Mouse (Mus musculus) liver, embryonic 12.5 days (tissue): ENCODE results near the gene Zswim8. TPM values are rescaled to one million over a fixed set of nuclear protein-coding genes. Genes with fewer than 3 reads are reported as not detected.
A peak's percentile ranks its signal among the peaks of the same experiment; 100 is the strongest.

Experiments used
- ATAC-seq: fragments of 200-750 bp; cut with Nextera tagmentation; 2 replicates; pipeline ENCODE4 v1.8.0; 2017; ENCODE audit warnings: moderate number of reproducible peaks, mild to moderate bottlenecking, moderate library complexity
- H3K27ac ChIP-seq: fragments of 300-500 bp; sonication (generic); 2 replicates; pipeline ENCODE4 v1.5.1; 2016; ENCODE audit warnings: mild to moderate bottlenecking
- H3K27me3 ChIP-seq: fragments of 300-500 bp; sonication (generic); replicated peaks from 2 replicates; pipeline ENCODE4 v1.6.1; 2016; ENCODE audit warnings: mild to moderate bottlenecking, moderate library complexity
- H3K36me3 ChIP-seq: fragments of 300-500 bp; sonication (generic); 2 replicates; pipeline ENCODE4 v1.6.1; 2016; ENCODE audit warnings: mild to moderate bottlenecking, moderate library complexity
- H3K4me1 ChIP-seq: fragments of 300-500 bp; sonication (generic); 2 replicates; pipeline ENCODE4 v1.6.1; 2016
- H3K4me2 ChIP-seq: fragments of 300-500 bp; sonication (generic); 2 replicates; pipeline ENCODE4 v1.6.1; 2016; ENCODE audit warnings: mild to moderate bottlenecking, moderate library complexity
- H3K4me3 ChIP-seq: fragments of 300-500 bp; sonication (generic); 2 replicates; pipeline ENCODE4 v1.5.1; 2016; ENCODE audit warnings: mild to moderate bottlenecking, moderate library complexity
- H3K9ac ChIP-seq: fragments of 300-500 bp; sonication (generic); 2 replicates; pipeline ENCODE4 v1.6.1; 2016; ENCODE audit warnings: mild to moderate bottlenecking, moderate library complexity
- H3K9me3 ChIP-seq: fragments of 300-500 bp; sonication (generic); replicated peaks from 2 replicates; pipeline ENCODE4 v1.6.1; 2016; ENCODE audit warnings: mild to moderate bottlenecking, moderate library complexity
- WGBS: fragments of 180-500 bp; shearing (Covaris S2); methylation state at CpG from one replicate; pipeline ENCODE4 v1.1.7; 2016; ENCODE audit not compliant: insufficient replicate concordance; 5-methylcytosine and 5-hydroxymethylcytosine counted together
- polyA plus RNA-seq: library from polyadenylated mRNA; unstranded; fragments of >200 nt; fragmentation: Nextera tagmentation; extraction: Ambion mirVana; gene quantifications from 2 replicates; pipeline ENCODE4 v1.2.1, GENCODE M21; 2016

The Zswim8 gene
- polyA plus RNA-seq, 1 experiment from 2014 or later = 10.7 TPM

DNA sequence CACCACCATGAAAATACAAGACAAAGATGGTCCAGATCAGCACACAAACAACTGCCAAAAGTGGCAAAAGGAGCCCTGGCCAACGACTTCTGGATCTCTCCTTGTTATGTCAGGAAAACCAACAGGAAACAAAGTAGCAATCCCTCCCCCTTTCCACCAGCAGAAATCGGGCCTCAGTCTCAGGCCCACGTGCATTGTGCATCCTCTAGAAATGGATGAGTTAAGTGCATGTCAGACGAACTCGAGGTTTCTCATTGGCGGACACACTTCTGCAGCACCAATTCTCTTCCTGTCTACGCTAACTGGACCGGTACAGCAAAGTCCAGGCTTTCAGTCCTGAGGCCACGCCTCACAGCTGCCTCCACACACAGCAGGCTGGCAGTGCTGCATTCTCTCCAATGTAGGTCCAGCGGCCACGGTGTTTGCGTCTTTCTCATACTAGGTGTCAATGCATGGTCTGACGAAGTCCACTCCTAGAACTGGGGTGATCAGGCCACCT is 28.6 kb downstream of the Zswim8 start:
- H3K9ac ChIP-seq = no peak overlapping the region
- 73% methylated on average over 13 of the region's 13 CpGs for WGBS
- no peak overlapping the region for H3K4me2 ChIP-seq
- H3K27ac ChIP-seq = 0 out of 2 replicates have a peak overlapping the region, but pooled peaks have one; percentile 94
- H3K4me3 ChIP-seq = no peak overlapping the region
- H3K27me3 ChIP-seq = no peaks in the 10 kb centered on the region
- ATAC-seq = no peak
- H3K9me3 ChIP-seq = no peaks in the 10 kb centered on the region
- H3K36me3 ChIP-seq = peaks cover 53% of the 10 kb centered on the region
- H3K4me1 ChIP-seq = peaks cover 58% of the 10 kb centered on the region

DNA sequence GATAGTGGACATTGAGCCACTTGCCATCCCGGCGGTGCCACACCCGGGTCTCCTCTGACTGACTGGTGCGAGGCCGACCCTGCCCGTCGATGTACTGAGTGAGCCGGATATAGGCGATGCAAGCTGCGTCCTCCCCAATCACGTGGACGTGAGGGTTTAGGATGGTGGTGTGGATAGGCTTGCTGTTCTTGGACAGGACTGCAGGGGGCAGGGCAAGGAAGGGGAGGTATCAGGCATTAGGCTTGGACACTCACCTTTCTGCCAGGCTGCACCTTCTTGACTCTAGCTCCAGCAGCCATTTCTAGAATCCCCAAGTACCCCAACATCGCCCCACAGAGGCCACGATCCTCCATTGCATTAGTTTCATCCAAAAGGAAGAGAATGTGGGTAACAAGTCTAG is 30.0 kb downstream of the Zswim8 start:
- peak overlapping the region; percentile 5; the same call in 1 of the 2 replicates for H3K27ac ChIP-seq
- WGBS = 44% methylated on average over 14 of the region's 14 CpGs

DNA sequence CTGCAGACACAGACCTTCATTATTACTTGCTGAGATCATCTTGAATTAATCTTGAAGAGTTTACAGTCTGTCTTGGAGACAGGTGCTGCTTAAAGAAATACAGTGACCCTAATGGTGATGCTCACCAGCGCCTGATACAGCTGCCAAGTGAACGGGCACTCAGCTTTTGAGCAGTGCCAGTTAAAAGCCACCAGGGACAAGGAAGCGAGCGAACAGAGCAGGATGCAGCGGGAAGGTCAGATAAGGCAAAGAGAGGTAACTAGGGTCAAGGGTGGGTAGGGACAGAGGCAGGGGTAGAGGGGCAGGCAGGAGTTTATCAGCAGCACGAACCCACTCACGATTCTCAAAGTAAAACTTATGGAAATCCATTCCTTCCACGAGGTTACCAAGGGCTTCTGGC is 31.2 kb downstream of the Zswim8 start:
- Histone ChIP-seq H3K36me3 (peaks cover 50% of the 10 kb centered on the region), H3K4me1 (peaks cover 32% of the 10 kb centered on the region), H3K9me3 (no peaks in the 10 kb centered on the region), H3K4me3 (no peak overlapping the region), H3K4me2 (no peak overlapping the region), H3K9ac (no peak overlapping the region), H3K27me3 (no peaks in the 10 kb centered on the region), H3K27ac (no peak overlapping the region)
- ATAC-seq = no peak
- 79% methylated on average over 8 of the region's 8 CpGs for WGBS

More for the DNA sequence above, 30.0 kb downstream of the Zswim8 start:
- Histone ChIP-seq H3K4me1 (peaks cover 44% of the 10 kb centered on the region), H3K4me3 (no peak overlapping the region), H3K27me3 (no peaks in the 10 kb centered on the region), H3K4me2 (peak overlapping the region; percentile 36), H3K9me3 (no peaks in the 10 kb centered on the region), H3K36me3 (peaks cover 51% of the 10 kb centered on the region), H3K9ac (no peak overlapping the region)
- no peak for ATAC-seq

GRCm38 (mm10) chr14:20741301-20741700 is 33.9 kb downstream of the Zswim8 start:
- H3K27me3 ChIP-seq = no peaks in the 10 kb centered on the region
- peaks cover 13% of the 10 kb centered on the region for H3K4me1 ChIP-seq
- no peaks in the 10 kb centered on the region for H3K9me3 ChIP-seq
- WGBS = 87% methylated on average over 9 of the region's 9 CpGs
- H3K36me3 ChIP-seq = peaks cover 58% of the 10 kb centered on the region
- no peak for ATAC-seq
- H3K9ac ChIP-seq = no peak overlapping the region
- no peak overlapping the region for H3K27ac ChIP-seq
- no peak overlapping the region for H3K4me2 ChIP-seq
- H3K4me3 ChIP-seq = no peak overlapping the region

GRCm38 (mm10) chr14:20743614-20744013 is 36.3 kb downstream of the Zswim8 start:
- WGBS = 67% methylated on average over 3 of the region's 3 CpGs
- Histone ChIP-seq H3K36me3 (peaks cover 55% of the 10 kb centered on the region), H3K4me1 (no peaks in the 10 kb centered on the region), H3K9me3 (no peaks in the 10 kb centered on the region), H3K27me3 (no peaks in the 10 kb centered on the region), H3K27ac (no peak overlapping the region), H3K9ac (no peak overlapping the region), H3K4me3 (no peak overlapping the region), H3K4me2 (no peak overlapping the region)
- no peak for ATAC-seq

- Histone ChIP-seq H3K27me3 (no peaks in the 10 kb centered on the region), H3K4me1 (no peaks in the 10 kb centered on the region), H3K36me3 (peaks cover 36% of the 10 kb centered on the region), H3K4me3 (no peak overlapping the region), H3K9me3 (no peaks in the 10 kb centered on the region), H3K4me2 (no peak overlapping the region), H3K9ac (no peak overlapping the region), H3K27ac (no peak overlapping the region)
- 73% methylated on average over 3 of the region's 3 CpGs for WGBS
- no peak for ATAC-seq
These were observed 39.6 kb downstream of the Zswim8 start for GRCm38 (mm10) chr14:20746935-20747334.

DNA sequence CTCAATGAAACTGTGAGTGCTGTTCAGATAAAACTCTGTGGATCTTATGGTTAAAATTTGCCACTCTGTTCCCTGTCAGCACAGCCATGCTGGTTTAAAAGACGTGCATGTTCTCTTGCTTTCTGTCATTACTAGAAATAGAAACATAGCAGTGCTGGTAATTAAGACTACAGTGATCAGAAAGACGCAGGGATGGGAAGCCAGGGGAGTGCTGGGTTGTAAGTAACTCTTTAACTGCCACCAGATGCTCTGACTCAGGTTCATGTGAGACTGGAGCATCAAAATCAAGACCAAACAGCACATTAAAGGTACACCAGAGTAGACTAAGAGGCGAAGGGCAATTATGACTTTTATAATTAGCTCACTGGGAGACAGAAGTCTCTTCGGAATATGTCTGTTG is 41.0 kb downstream of the Zswim8 start:
- 71% methylated on average over 4 of the region's 4 CpGs for WGBS
- no peaks in the 10 kb centered on the region for H3K27me3 ChIP-seq
- no peak overlapping the region for H3K9ac ChIP-seq
- H3K4me3 ChIP-seq = no peak overlapping the region
- no peaks in the 10 kb centered on the region for H3K4me1 ChIP-seq
- H3K36me3 ChIP-seq = peaks cover 35% of the 10 kb centered on the region
- H3K27ac ChIP-seq = no peak overlapping the region
- H3K9me3 ChIP-seq = no peaks in the 10 kb centered on the region
- ATAC-seq = no peak
- no peak overlapping the region for H3K4me2 ChIP-seq

GRCm38 (mm10) chr14:20749494-20750051 is 42.2 kb downstream of the Zswim8 start:
- Histone ChIP-seq H3K27ac (no peak overlapping the region), H3K27me3 (no peaks in the 10 kb centered on the region)
- 85% methylated on average over 4 of the region's 4 CpGs for WGBS

DNA sequence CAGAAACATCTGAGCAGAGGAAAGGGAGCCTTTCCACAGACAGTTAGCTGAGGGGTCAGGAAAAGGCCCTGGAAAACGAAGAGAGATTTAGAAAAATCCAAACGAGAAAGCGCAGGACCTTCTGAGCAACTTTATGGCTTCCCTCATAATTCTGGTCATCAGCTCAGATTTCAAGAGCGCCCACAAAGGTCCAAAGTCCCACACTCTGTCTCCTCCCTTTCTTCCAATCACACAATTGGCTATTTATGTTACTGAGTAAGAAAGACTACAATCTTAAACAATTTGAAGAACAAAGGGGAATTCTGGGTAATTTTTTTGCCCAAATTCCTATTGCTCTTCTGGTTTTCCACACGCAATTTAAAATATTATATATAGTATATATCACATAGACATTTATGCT is 43.2 kb downstream of the Zswim8 start:
- Histone ChIP-seq H3K9me3 (no peaks in the 10 kb centered on the region), H3K27me3 (no peaks in the 10 kb centered on the region), H3K9ac (no peak overlapping the region), H3K4me1 (no peaks in the 10 kb centered on the region), H3K27ac (no peak overlapping the region), H3K4me2 (no peak overlapping the region), H3K36me3 (peaks cover 26% of the 10 kb centered on the region), H3K4me3 (no peak overlapping the region)
- no peak for ATAC-seq
- WGBS = 73% methylated on average over 5 of the region's 5 CpGs

More at GRCm38 (mm10) chr14:20749494-20750051, 42.2 kb downstream of the Zswim8 start:
- no peaks in the 10 kb centered on the region for H3K4me1 ChIP-seq
- no peak overlapping the region for H3K4me2 ChIP-seq
- H3K9me3 ChIP-seq = no peaks in the 10 kb centered on the region
- no peak overlapping the region for H3K4me3 ChIP-seq
- H3K36me3 ChIP-seq = peaks cover 26% of the 10 kb centered on the region
- H3K9ac ChIP-seq = no peak overlapping the region
- ATAC-seq = no peak

GRCm38 (mm10) chr14:20753792-20754191 is 46.4 kb downstream of the Zswim8 start:
- WGBS = 34% methylated on average over 3 of the region's 3 CpGs
- no peak for ATAC-seq
- no peak overlapping the region for H3K4me2 ChIP-seq
- peaks cover under 1% of the 10 kb centered on the region; the same call in 1 of the 2 replicates for H3K4me1 ChIP-seq
- H3K27me3 ChIP-seq = no peaks in the 10 kb centered on the region
- H3K9ac ChIP-seq = no peak overlapping the region
- no peak overlapping the region for H3K4me3 ChIP-seq
- peaks cover 41% of the 10 kb centered on the region for H3K36me3 ChIP-seq
- no peaks in the 10 kb centered on the region for H3K9me3 ChIP-seq
- no peak overlapping the region for H3K27ac ChIP-seq

- Histone ChIP-seq H3K27ac (no peak overlapping the region), H3K9ac (no peak overlapping the region), H3K4me1 (peaks cover 6% of the 10 kb centered on the region; the same call in 1 of the 2 replicates), H3K4me2 (no peak overlapping the region), H3K27me3 (no peaks in the 10 kb centered on the region), H3K4me3 (no peak overlapping the region), H3K9me3 (no peaks in the 10 kb centered on the region), H3K36me3 (peaks cover 75% of the 10 kb centered on the region)
- WGBS = 89% methylated on average over 22 of the region's 22 CpGs
- no peak for ATAC-seq
These were observed 50.1 kb downstream of the Zswim8 start for GRCm38 (mm10) chr14:20757370-20757907.

DNA sequence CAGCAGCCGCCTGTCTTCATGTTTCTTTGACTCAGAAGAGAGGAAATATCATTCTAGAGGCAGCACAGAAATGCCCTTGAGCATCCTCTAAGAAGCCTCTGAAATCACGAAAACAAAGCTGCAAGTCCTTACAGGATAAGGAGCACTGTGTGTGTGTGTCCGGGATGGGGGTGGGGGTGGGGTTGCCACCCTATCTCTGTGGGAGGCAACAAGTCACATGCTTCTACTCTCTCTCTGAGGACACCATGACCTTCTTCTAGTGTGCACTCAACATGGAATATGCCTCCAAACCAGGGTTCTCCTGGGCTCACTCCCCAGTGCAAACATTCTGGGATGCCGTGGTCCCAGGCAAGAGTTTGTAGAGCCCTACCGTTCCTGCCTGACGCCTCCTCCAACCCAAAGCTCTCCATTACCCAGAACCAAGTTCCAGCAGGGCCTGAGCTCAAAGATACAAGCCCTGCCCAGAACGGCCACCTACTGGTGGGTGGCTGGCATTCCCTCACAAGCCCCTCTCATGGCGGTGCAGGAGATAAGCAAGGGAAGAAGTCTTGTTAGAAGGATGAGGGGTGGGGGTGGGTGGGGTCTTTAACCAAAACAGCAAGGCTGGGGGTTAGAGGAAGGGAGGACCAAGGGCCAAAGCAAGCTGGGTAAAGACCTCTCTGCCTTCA is 51.5 kb downstream of the Zswim8 start:
- whole genome bisulfite sequencing = 59% methylated on average over 8 of the region's 8 CpGs
- ATAC-seq = no peak
- Histone ChIP-seq H3K4me1 (peaks cover 6% of the 10 kb centered on the region; the same call in 1 of the 2 replicates), H3K4me2 (no peak overlapping the region), H3K9me3 (no peaks in the 10 kb centered on the region), H3K36me3 (peaks cover 81% of the 10 kb centered on the region), H3K27me3 (no peaks in the 10 kb centered on the region), H3K4me3 (no peak overlapping the region), H3K27ac (no peak overlapping the region), H3K9ac (no peak overlapping the region)
